Mouse (Mus musculus): ENCODE measurements around the gene Rpl36-ps4.

The Rpl36-ps4 gene

GRCm38 (mm10) chr17:87920677-87921076 lies at the start of gene Rpl36-ps4:
Gene Rpl36-ps4, plus strand, starts transcription at chr17:87920977.
- no peak for DNase-seq

- peak in 1 of 2 experiments; percentile 25 for DNase-seq
Measured at GRCm38 (mm10) chr17:87871461-87872126, 49.2 kb upstream of the Rpl36-ps4 start.

- DNase-seq, result peak; percentile 87 to 93
Measured at GRCm38 (mm10) chr17:87872286-87872685, 48.5 kb upstream of the Rpl36-ps4 start.

GRCm38 (mm10) chr17:87873456-87873855 lies 47.3 kb upstream of the Rpl36-ps4 start:
- no peak for DNase-seq

GRCm38 (mm10) chr17:87873943-87874342 lies 46.8 kb upstream of the Rpl36-ps4 start:
- no peak for DNase-seq

- DNase-seq, result no peak
Measured at GRCm38 (mm10) chr17:87875346-87875920, 45.3 kb upstream of the Rpl36-ps4 start.

- DNase-seq, result peak; percentile 35 to 45
Measured at GRCm38 (mm10) chr17:87876295-87877000, 44.3 kb upstream of the Rpl36-ps4 start.

GRCm38 (mm10) chr17:87877207-87878073 lies 43.3 kb upstream of the Rpl36-ps4 start:
- peak; percentile 54 for DNase-seq

GRCm38 (mm10) chr17:87878556-87879483 lies 42.0 kb upstream of the Rpl36-ps4 start:
- no peak for DNase-seq

GRCm38 (mm10) chr17:87879484-87880225 lies 41.1 kb upstream of the Rpl36-ps4 start:
- peak in 1 of 2 experiments; percentile 26 for DNase-seq

GRCm38 (mm10) chr17:87882594-87882993 lies 38.2 kb upstream of the Rpl36-ps4 start:
- DNase-seq, result peak; percentile 61 to 64

- DNase-seq, result no peak
Measured at GRCm38 (mm10) chr17:87897175-87897574, 23.6 kb upstream of the Rpl36-ps4 start.

- no peak for DNase-seq
Measured at GRCm38 (mm10) chr17:87900677-87901076, 20.1 kb upstream of the Rpl36-ps4 start.

- no peak for DNase-seq
Measured at GRCm38 (mm10) chr17:87901163-87901562, 19.6 kb upstream of the Rpl36-ps4 start.

GRCm38 (mm10) chr17:87903213-87903612 lies 17.6 kb upstream of the Rpl36-ps4 start:
- no peak for DNase-seq

- no peak for DNase-seq
Measured at GRCm38 (mm10) chr17:87903725-87904124, 17.1 kb upstream of the Rpl36-ps4 start.

- no peak for DNase-seq
Measured at GRCm38 (mm10) chr17:87915386-87915785, 5.4 kb upstream of the Rpl36-ps4 start.

- DNase-seq, result no peak
Measured at GRCm38 (mm10) chr17:87918121-87918520, 2.7 kb upstream of the Rpl36-ps4 start.

GRCm38 (mm10) chr17:87934326-87934725 lies 13.5 kb downstream of the Rpl36-ps4 start:
- no peak for DNase-seq

GRCm38 (mm10) chr17:87934736-87935135 lies 14.0 kb downstream of the Rpl36-ps4 start:
- no peak for DNase-seq

- no peak for DNase-seq
Measured at GRCm38 (mm10) chr17:87936156-87936555, 15.4 kb downstream of the Rpl36-ps4 start.

All from cerebellum, adult 18-20 months (tissue).